ENCODE assay signal across 12 mouse cellular contexts in the genomic region with DNA sequence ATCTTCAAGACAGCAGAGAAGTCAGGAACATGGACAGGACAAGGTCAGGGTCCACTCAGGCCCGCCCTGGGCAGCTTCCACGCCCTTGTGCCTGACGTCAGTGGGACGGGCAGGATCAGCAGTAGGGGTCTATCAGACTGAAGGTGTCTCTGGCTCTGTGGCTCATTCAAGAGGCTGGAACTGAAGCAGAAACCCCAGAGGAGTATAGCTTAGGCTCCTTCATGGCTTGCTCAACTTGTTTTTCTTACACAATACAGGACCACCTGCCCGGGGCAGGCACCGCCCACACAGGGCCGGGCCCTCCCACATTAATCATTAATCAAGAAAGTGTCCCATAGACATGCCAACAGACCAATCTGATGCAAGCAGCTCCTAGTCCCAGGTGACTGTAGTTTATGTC. TPM values are rescaled to one million over a fixed set of nuclear protein-coding genes. Genes with fewer than 3 reads are reported as not detected.
DNase-seq lines count a peak whose midpoint lies in the region; ATAC-seq lines count a peak whose summit lies in the region.
"Had no signal": no experiment of that assay in that cellular context is flagged by ENCODE, and none has a peak within 500 bp of the region (broad histone marks: within the 10 kb centered on the region; RNA-seq: fewer than 3 reads in every experiment).

No protein-coding gene starts in this region.

- peak; percentile 33 to 62 for DNase-seq in adrenal gland, adult (ENCODE audit: inconsistent age in 2 of 2, low spot score in 1 of 2)
- DNase-seq in adrenal gland, adult 18-20 months (ENCODE audit: low spot score in 2 of 2): no peak
- peak; percentile 89 for DNase-seq in kidney, adult 9 months
- no peak for DNase-seq in liver, embryonic 11.5 days (ENCODE audit: low spot score)
- DNase-seq in lung, postnatal 4 days: peak; percentile 50 to 69
- DNase-seq in MN1 (ENCODE audit: low spot score): no peak
- DNase-seq: gastrocnemius, adult 2 months; thymus, postnatal 4 days had no signal

- peak; percentile 61 for ATAC-seq in liver, embryonic 11.5 days (replicated peaks; ENCODE audit: low FRiP score)
- no peak for ATAC-seq in megakaryocyte progenitor cell, adult 5-6 weeks (replicated peaks; ENCODE audit: poor library complexity)
- ATAC-seq in neural tube, embryonic 15.5 days (ENCODE audit: low FRiP score): no peak
- ATAC-seq: hindbrain, embryonic 16.5 days had no signal

- H3K36me3 ChIP-seq in liver, embryonic 11.5 days (ENCODE audit: control insufficient read depth, insufficient read depth, low read length): no peaks in the 10 kb centered on the region
- H3K36me3 ChIP-seq in neural tube, embryonic 15.5 days: no peaks in the 10 kb centered on the region

- peak overlapping the region; percentile 15 for H3K4me2 ChIP-seq in liver, embryonic 11.5 days
- H3K4me2 ChIP-seq in neural tube, embryonic 15.5 days: no peak overlapping the region

- H3K27me3 ChIP-seq in liver, embryonic 11.5 days (replicated peaks; ENCODE audit: control insufficient read depth, insufficient read depth, low read length): no peaks in the 10 kb centered on the region
- H3K27me3 ChIP-seq in neural tube, embryonic 15.5 days (replicated peaks): no peaks in the 10 kb centered on the region

- H3K4me1 ChIP-seq in liver, embryonic 11.5 days (replicated peaks; ENCODE audit: control insufficient read depth, insufficient read depth, low read length): peaks cover 3% of the 10 kb centered on the region; the same call in 1 of the 2 replicates
- H3K4me1 ChIP-seq in neural tube, embryonic 15.5 days: peaks cover 62% of the 10 kb centered on the region

- 83% methylated on average over 7 of the region's 7 CpGs for WGBS in liver, embryonic 11.5 days
- WGBS in neural tube, embryonic 15.5 days: 86% methylated on average over 7 of the region's 7 CpGs

- H3K9me3 ChIP-seq in liver, embryonic 11.5 days (ENCODE audit: control insufficient read depth, low read length): no peaks in the 10 kb centered on the region
- H3K9me3 ChIP-seq in neural tube, embryonic 15.5 days (replicated peaks): no peaks in the 10 kb centered on the region

- no peak overlapping the region for H3K4me3 ChIP-seq in liver, embryonic 11.5 days (ENCODE audit: low read depth, low read length)
- no peak overlapping the region for H3K4me3 ChIP-seq in neural tube, embryonic 15.5 days (replicated peaks)
- H3K4me3 ChIP-seq: gastrocnemius, adult 2 months had no signal

- no peak overlapping the region for H3K9ac ChIP-seq in liver, embryonic 11.5 days (ENCODE audit: low read depth, low read length)
- no peak overlapping the region for H3K9ac ChIP-seq in neural tube, embryonic 15.5 days (replicated peaks)

- H3K27ac ChIP-seq in liver, embryonic 11.5 days (ENCODE audit: low read depth, low read length): no peak overlapping the region
- H3K27ac ChIP-seq in neural tube, embryonic 15.5 days (replicated peaks): no peak overlapping the region
- H3K27ac ChIP-seq: gastrocnemius, adult 2 months had no signal

RNA-seq across cellular contexts. Expression of a gene that starts 12.8 kb away (rescaled TPM):
- 10 to 100 TPM; 32.5 to 42.2 TPM for total RNA-seq in adrenal gland, adult 18-20 months (2021)
- polyA plus RNA-seq in liver, embryonic 11.5 days (2014; fragmentation: Nextera tagmentation; extraction: Ambion mirVana): 12.5 and 14.5 TPM in 2 replicates
- not detected in 2 replicates for total RNA-seq in megakaryocyte progenitor cell, adult 5-6 weeks (2015)
- total RNA-seq in megakaryocyte progenitor cell, adult 5-6 weeks (2017): not detected in 2 replicates
- 16.1 and 17.0 TPM in 2 replicates for polyA plus RNA-seq in neural tube, embryonic 15.5 days (2015; fragmentation: Nextera tagmentation; extraction: Ambion mirVana)
- total RNA-seq: megakaryocyte, adult 5-6 weeks had no signal

Comparison
In these comparisons a context has a peak if more than half of its experiments do, and no peak if none do; other contexts are left out.
1. DNase-seq: peak in adrenal gland, adult (2 of 2), kidney, adult 9 months (single experiment) and lung, postnatal 4 days (2 of 2); none in adrenal gland, adult 18-20 months (0 of 2), liver, embryonic 11.5 days (single experiment) and MN1 (single experiment).
2. RNA of a gene that starts 12.8 kb away (total RNA-seq): 32.5 to 42.2 TPM in adrenal gland, adult 18-20 months; not detected in megakaryocyte progenitor cell, adult 5-6 weeks; every median in the first group is over 10 times any median in the second.